Mouse (Mus musculus): ENCODE measurements around the gene Plce1.

GRCm38 (mm10) chr19:38601127-38601526 lies 120.2 kb downstream of the Plce1 start:
- TF ChIP-seq UBTF (IDR thresholded peaks at IDR 0.05; ENCODE audit: borderline replicate concordance, insufficient read depth, low read depth, low read length) = no peak
- TF ChIP-seq ZNF384 (IDR thresholded peaks at IDR 0.05; ENCODE audit: low read depth, low read length) = no peak
- no peak for TF ChIP-seq EP300 (IDR thresholded peaks at IDR 0.05; ENCODE audit: low read depth in 1 of 2, low read length in 2 of 2)
- no peak for TF ChIP-seq TBP (IDR thresholded peaks at IDR 0.05; ENCODE audit: low read depth, low read length)
- no peak for TF ChIP-seq SIN3A (IDR thresholded peaks at IDR 0.05; ENCODE audit: low read length)
- TF ChIP-seq KAT2A (conservative IDR thresholded peaks at IDR 0.05; ENCODE audit: low read depth, low read length) = no peak
- no peak for TF ChIP-seq CTCF (IDR thresholded peaks at IDR 0.05 in 2 of 3, conservative IDR thresholded peaks at IDR 0.05 in 1 of 3; ENCODE audit: control insufficient read depth in 1 of 3, insufficient read depth in 1 of 3, low read depth in 2 of 3, low read length in 3 of 3, poor library complexity in 1 of 3, severe bottlenecking in 1 of 3)
- TF ChIP-seq POLR2A (IDR thresholded peaks at IDR 0.05; ENCODE audit: control insufficient read depth in 1 of 2, insufficient read depth in 1 of 2, low read depth in 1 of 2, low read length in 2 of 2, poor library complexity in 1 of 2) = no peak
